Mouse (Mus musculus) CH12.LX (cell line): ENCODE results near the gene Klk7. TPM values are rescaled to one million over a fixed set of nuclear protein-coding genes. Genes with fewer than 3 reads are reported as not detected.

Source experiments
- DNase-seq: peaks from one replicate; pipeline ENCODE4 v3.0.0-alpha.2; 2013; ENCODE audit errors: extremely low read depth
- H3K27ac ChIP-seq: 2 replicates; pipeline ENCODE4 v1.5.1; 2012; ENCODE audit warnings: low read depth, mild to moderate bottlenecking, control low read depth, moderate library complexity; ENCODE audit not compliant: insufficient read depth
- H3K27me3 ChIP-seq: replicated peaks from 2 replicates; pipeline ENCODE3; 2012; ENCODE audit warnings: inconsistent platforms
- H3K36me3 ChIP-seq, 2 experiments: replicated peaks in 1 of 2; 2 replicates each; pipeline versions ENCODE3 to v1.6.1; 2012; ENCODE audit warnings: inconsistent platforms in 1 of 2, low read length in 1 of 2, mild to moderate bottlenecking in 1 of 2, mixed read lengths in 1 of 2, moderate library complexity in 1 of 2; ENCODE audit not compliant: control insufficient read depth in 1 of 2, insufficient read depth in 1 of 2
- H3K4me1 ChIP-seq, 2 experiments: 2 replicates each; pipeline ENCODE4 v1.6.1; 2012; ENCODE audit warnings: inconsistent platforms in 1 of 2, moderate library complexity in 1 of 2; ENCODE audit not compliant: insufficient read depth in 2 of 2, control insufficient read depth in 1 of 2
- H3K4me2 ChIP-seq: 2 replicates; pipeline ENCODE4 v1.6.1; 2012; ENCODE audit warnings: low read depth, mild to moderate bottlenecking, control low read depth; ENCODE audit not compliant: poor library complexity, insufficient read depth, severe bottlenecking
- H3K4me3 ChIP-seq, 3 experiments: fragments of 150-350 bp in 1 of 3; sonication (generic) in 1 of 3; replicated peaks in 1 of 3; 2 replicates each; pipeline versions ENCODE3 to v1.5.1; 2011 to 2012; ENCODE audit warnings: low read depth in 2 of 3, low read length in 2 of 3, mild to moderate bottlenecking in 2 of 3, moderate library complexity in 2 of 3, control low read depth in 1 of 3, improper control_type of control experiment in 1 of 3, inconsistent platforms in 1 of 3, mixed read lengths in 1 of 3; ENCODE audit not compliant: poor library complexity in 1 of 3
- H3K79me2 ChIP-seq: replicated peaks from 2 replicates; pipeline ENCODE4 v1.6.1; 2012; ENCODE audit warnings: mild to moderate bottlenecking, moderate library complexity; ENCODE audit not compliant: control insufficient read depth, poor library complexity, insufficient read depth, severe bottlenecking; ENCODE audit errors: extremely low read depth
- H3K9ac ChIP-seq: 2 replicates; pipeline ENCODE4 v1.6.1; 2012; ENCODE audit warnings: low read depth, mild to moderate bottlenecking, control low read depth, moderate library complexity; ENCODE audit not compliant: insufficient read depth
- H3K9me3 ChIP-seq: replicated peaks from 2 replicates; pipeline ENCODE3; 2012; ENCODE audit warnings: low read length, inconsistent platforms, mixed read lengths
- BHLHE40 ChIP-seq: IDR thresholded peaks from 2 replicates; pipeline ENCODE4 v1.6.1; 2011; ENCODE audit warnings: mild to moderate bottlenecking, low read depth, low read length, improper control_type of control experiment
- CHD2 ChIP-seq: IDR thresholded peaks from 2 replicates; pipeline ENCODE4 v1.6.1; 2011; ENCODE audit warnings: low read length, improper control_type of control experiment
- CTCF ChIP-seq, 2 experiments: IDR thresholded peaks in 1 of 2; conservative IDR thresholded peaks in 1 of 2; 2 replicates each; pipeline ENCODE4 v1.5.1; 2011 to 2012; ENCODE audit warnings: low read depth in 2 of 2, low read length in 2 of 2, improper control_type of control experiment in 1 of 2, inconsistent platforms in 1 of 2, mild to moderate bottlenecking in 1 of 2, moderate library complexity in 1 of 2
- EP300 ChIP-seq: IDR thresholded peaks from 2 replicates; pipeline ENCODE4 v1.6.1; 2011; ENCODE audit warnings: low read length, improper control_type of control experiment
- ETS1 ChIP-seq: conservative IDR thresholded peaks from 2 replicates; pipeline ENCODE4 v1.6.1; 2012; ENCODE audit warnings: low read depth, mild to moderate bottlenecking, inconsistent platforms, low read length, improper control_type of control experiment, moderate library complexity
- HCFC1 ChIP-seq: IDR thresholded peaks from 2 replicates; pipeline ENCODE4 v1.6.1; 2012; ENCODE audit warnings: low read depth, mild to moderate bottlenecking, inconsistent platforms, low read length, improper control_type of control experiment
- IRF4 ChIP-seq: IDR thresholded peaks from 2 replicates; pipeline ENCODE4 v1.6.1; 2014; ENCODE audit warnings: low read depth, mild to moderate bottlenecking, inconsistent platforms, low read length, improper control_type of control experiment
- JUN ChIP-seq: IDR thresholded peaks from 2 replicates; pipeline ENCODE4 v1.6.1; 2011; ENCODE audit warnings: low read depth, mild to moderate bottlenecking, low read length, improper control_type of control experiment, moderate library complexity; ENCODE audit not compliant: insufficient read depth
- KAT2A ChIP-seq: IDR thresholded peaks from 2 replicates; pipeline ENCODE4 v1.6.1; 2012; ENCODE audit warnings: low read length, improper control_type of control experiment, inconsistent platforms; ENCODE audit not compliant: insufficient replicate concordance
- MAZ ChIP-seq: IDR thresholded peaks from 2 replicates; pipeline ENCODE4 v1.6.1; 2012; ENCODE audit warnings: low read depth, mild to moderate bottlenecking, inconsistent platforms, low read length, improper control_type of control experiment, moderate library complexity
- MEF2A ChIP-seq: IDR thresholded peaks from 2 replicates; pipeline ENCODE4 v1.6.1; 2014; ENCODE audit warnings: low read depth, mild to moderate bottlenecking, inconsistent platforms, low read length, improper control_type of control experiment, borderline replicate concordance
- MYC ChIP-seq: IDR thresholded peaks from 2 replicates; pipeline ENCODE4 v1.6.1; 2011; ENCODE audit warnings: low read depth, mild to moderate bottlenecking, improper control_type of control experiment, low read length
- NELFE ChIP-seq: IDR thresholded peaks from 2 replicates; pipeline ENCODE4 v1.6.1; 2011; ENCODE audit warnings: low read depth, low read length, improper control_type of control experiment
- PAX5 ChIP-seq: IDR thresholded peaks from 2 replicates; pipeline ENCODE4 v1.6.1; 2012; ENCODE audit warnings: low read length, inconsistent platforms, mixed read lengths
- POLR2AphosphoS2 ChIP-seq: IDR thresholded peaks from 2 replicates; pipeline ENCODE4 v1.6.1; 2011; ENCODE audit warnings: low read depth, low read length, improper control_type of control experiment
- RAD21 ChIP-seq: IDR thresholded peaks from 2 replicates; pipeline ENCODE4 v1.6.1; 2011; ENCODE audit warnings: low read depth, mild to moderate bottlenecking, low read length, improper control_type of control experiment, moderate library complexity
- RCOR1 ChIP-seq: conservative IDR thresholded peaks from 2 replicates; pipeline ENCODE4 v1.6.1; 2012; ENCODE audit warnings: low read depth, mild to moderate bottlenecking, inconsistent platforms, low read length, improper control_type of control experiment
- SIN3A ChIP-seq: IDR thresholded peaks from 2 replicates; pipeline ENCODE4 v1.6.1; 2012; ENCODE audit warnings: low read length, improper control_type of control experiment, inconsistent platforms
- UBTF ChIP-seq: IDR thresholded peaks from 2 replicates; pipeline ENCODE4 v1.6.1; 2012; ENCODE audit warnings: low read depth, mild to moderate bottlenecking, inconsistent platforms, low read length, improper control_type of control experiment, moderate library complexity
- ZKSCAN1 ChIP-seq: IDR thresholded peaks from 2 replicates; pipeline ENCODE4 v1.6.1; 2012; ENCODE audit warnings: low read depth, inconsistent platforms, low read length, improper control_type of control experiment, borderline replicate concordance
- ZMIZ1 ChIP-seq: IDR thresholded peaks from 2 replicates; pipeline ENCODE4 v1.6.1; 2012; ENCODE audit warnings: low read depth, mild to moderate bottlenecking, inconsistent platforms, low read length, improper control_type of control experiment
- dilution Hi-C: fragments of 300-500 bp; cut with MboI; formaldehyde crosslinking; loops from 2 replicates; pipeline ENCODE4 v1.14.3; 2020; ENCODE audit warnings: low sequenced_read_pairs; ENCODE audit not compliant: extremely low pct_unique_long_range_greater_than_20kb, extremely low pct_ligation_motif_present
- in situ Hi-C: fragments of 300-500 bp; cut with MboI; formaldehyde crosslinking; loops from 3 replicates; pipeline ENCODE4 v1.14.3; 2019; ENCODE audit warnings: low sequenced_read_pairs, low pct_ligation_motif_present, low pct_unique_long_range_greater_than_20kb, mixed read lengths
- polyA plus RNA-seq: library from polyadenylated mRNA; unstranded; fragments of >175 nt; gene quantifications from 2 replicates; pipeline ENCODE4 v1.2.1, GENCODE M21; 2012; ENCODE audit warnings: low read depth; ENCODE audit not compliant: insufficient read length
- total RNA-seq, 2 experiments: library from RNA; depleted of rRNA; stranded (reverse); fragments of 300-350 nt in 1 of 2; fragments of >200 nt in 1 of 2; gene quantifications; 2 replicates each; pipeline ENCODE4 v1.2.3; 2012 to 2014

Klk7 gene
- total and polyA plus RNA-seq, 3 experiments = not detected

- Histone ChIP-seq H3K9ac (no peak within 1 kb of the TSS), H3K4me1 (no peaks in the 10 kb centered on the region), H3K27me3 (peaks cover 67% of the 10 kb centered on the region), H3K9me3 (no peaks in the 10 kb centered on the region), H3K4me2 (no peak within 1 kb of the TSS), H3K79me2 (no peaks in the 10 kb centered on the region), H3K4me3 (no peak within 1 kb of the TSS), H3K27ac (no peak within 1 kb of the TSS), H3K36me3 (no peaks in the 10 kb centered on the region)
- dilution Hi-C loops = no loop called here
- TF ChIP-seq MYC = no peak
- TF ChIP-seq POLR2AphosphoS2 = no peak
- TF ChIP-seq SIN3A = no peak
- TF ChIP-seq ZMIZ1 = no peak
- TF ChIP-seq RAD21 = no peak
- no peak for TF ChIP-seq ZKSCAN1
- TF ChIP-seq ETS1 = no peak
- no peak for TF ChIP-seq BHLHE40
- no peak for TF ChIP-seq MEF2A
- TF ChIP-seq NELFE = no peak
- TF ChIP-seq JUN = no peak
- TF ChIP-seq IRF4 = no peak
- no peak for TF ChIP-seq EP300
- no peak for DNase-seq
- in situ Hi-C loops = no loop called here
Measured at GRCm38 (mm10) chr7:43768597-43768996, 42.5 kb upstream of the Klk7 start, which contains the start of gene Klk12. Gene Klk12 (plus strand): TSS chr7:43768897.

GRCm38 (mm10) chr7:43769636-43770035 is 41.5 kb upstream of the Klk7 start:
- H3K9ac ChIP-seq = no peak overlapping the region
- peaks cover 74% of the 10 kb centered on the region for H3K27me3 ChIP-seq
- H3K4me2 ChIP-seq = no peak overlapping the region
- H3K4me3 ChIP-seq = no peak overlapping the region
- no peaks in the 10 kb centered on the region for H3K4me1 ChIP-seq
- TF ChIP-seq ZKSCAN1 (no peak), EP300 (no peak), MEF2A (no peak), JUN (no peak), NELFE (no peak), RCOR1 (no peak), PAX5 (no peak), CHD2 (no peak), HCFC1 (no peak), BHLHE40 (no peak), MAZ (no peak), CTCF (conservative IDR thresholded peaks at IDR 0.05 in 1 of 2, IDR thresholded peaks at IDR 0.05 in 1 of 2; ENCODE audit: low read depth in 2 of 2, low read length in 2 of 2) (no peak), ZMIZ1 (no peak), UBTF (no peak), KAT2A (no peak)
- dilution Hi-C loops (no loop called here), in situ Hi-C loops (no loop called here)
- H3K27ac ChIP-seq = no peak overlapping the region
- H3K9me3 ChIP-seq = no peaks in the 10 kb centered on the region
- no peaks in the 10 kb centered on the region for H3K79me2 ChIP-seq
- no peaks in the 10 kb centered on the region for H3K36me3 ChIP-seq
- DNase-seq = no peak
